8 mouse cellular contexts compared by ENCODE assay signal in genomic region chr15:79926856-79927416, GRCm38 (mm10). TPM values are rescaled to one million over a fixed set of nuclear protein-coding genes. Genes with fewer than 3 reads are reported as not detected.
DNase-seq lines count a peak whose midpoint lies in the region; ATAC-seq lines count a peak whose summit lies in the region.

No protein-coding gene starts in this region.

- H3K4me2 ChIP-seq in lung, embryonic 16.5 days (ENCODE audit: low read depth, low read length) = peak overlapping the region; percentile 86
- peak overlapping the region; percentile 78 for H3K4me2 ChIP-seq in hindbrain, embryonic 13.5 days
- H3K4me2 ChIP-seq in midbrain, embryonic 15.5 days = peak overlapping the region; percentile 86

- H3K27me3 ChIP-seq in lung, embryonic 16.5 days (ENCODE audit: control insufficient read depth, insufficient read depth, low read depth, low read length) = no peaks in the 10 kb centered on the region; the same call in 1 of the 2 replicates
- peaks cover 25% of the 10 kb centered on the region for H3K27me3 ChIP-seq in hindbrain, embryonic 13.5 days
- H3K27me3 ChIP-seq in midbrain, embryonic 15.5 days (replicated peaks) = no peaks in the 10 kb centered on the region

- peaks cover 12% of the 10 kb centered on the region; the same call in 1 of the 2 replicates for H3K4me1 ChIP-seq in lung, embryonic 16.5 days (replicated peaks; ENCODE audit: control insufficient read depth, insufficient read depth, low read length)
- H3K4me1 ChIP-seq in hindbrain, embryonic 13.5 days (replicated peaks) = peaks cover 22% of the 10 kb centered on the region
- peaks cover 17% of the 10 kb centered on the region for H3K4me1 ChIP-seq in midbrain, embryonic 15.5 days

- no peaks in the 10 kb centered on the region for H3K36me3 ChIP-seq in lung, embryonic 16.5 days (ENCODE audit: control insufficient read depth, insufficient read depth, low read length)
- H3K36me3 ChIP-seq in hindbrain, embryonic 13.5 days = peaks cover 4% of the 10 kb centered on the region; the same call in 1 of the 2 replicates
- H3K36me3 ChIP-seq in midbrain, embryonic 15.5 days (replicated peaks) = no peaks in the 10 kb centered on the region

- peak; percentile 55 for DNase-seq in CD4-positive, CD25-positive, alpha-beta regulatory T cell, adult 2 months (ENCODE audit: low read depth, low spot score)
- DNase-seq in lung, postnatal 4 days = no peak
- no peak for DNase-seq in frontal cortex, adult 2 months (ENCODE audit: extremely low spot score in 1 of 2, low spot score in 1 of 2)
- DNase-seq in embryo, embryonic 9.5 days (ENCODE audit: extremely low spot score) = no peak

- peak overlapping the region; percentile 50; the same call in 1 of the 2 replicates for H3K27ac ChIP-seq in lung, embryonic 16.5 days (ENCODE audit: low read length)
- peak overlapping the region; percentile 66; the same call in 1 of the 2 replicates for H3K27ac ChIP-seq in hindbrain, embryonic 13.5 days
- peak overlapping the region; percentile 57 for H3K27ac ChIP-seq in midbrain, embryonic 15.5 days

- peak overlapping the region; percentile 69 for H3K4me3 ChIP-seq in lung, embryonic 16.5 days (ENCODE audit: low read length)
- H3K4me3 ChIP-seq in hindbrain, embryonic 13.5 days = peak overlapping the region; percentile 55
- H3K4me3 ChIP-seq in midbrain, embryonic 15.5 days = peak overlapping the region; percentile 58

- no peaks in the 10 kb centered on the region for H3K9me3 ChIP-seq in lung, embryonic 16.5 days (ENCODE audit: control insufficient read depth, low read length)
- no peaks in the 10 kb centered on the region for H3K9me3 ChIP-seq in hindbrain, embryonic 13.5 days
- no peaks in the 10 kb centered on the region for H3K9me3 ChIP-seq in midbrain, embryonic 15.5 days

- ATAC-seq in CD4-positive, CD25-positive, alpha-beta regulatory T cell, adult 4 months = no peak
- ATAC-seq in lung, embryonic 16.5 days (ENCODE audit: low read depth) = no peak
- ATAC-seq in hindbrain, embryonic 13.5 days (ENCODE audit: low FRiP score) = no peak
- no peak for ATAC-seq in midbrain, embryonic 15.5 days (replicated peaks)

- WGBS in lung, embryonic 16.5 days = 78% methylated on average over 11 of the region's 11 CpGs
- WGBS in hindbrain, embryonic 13.5 days = 85% methylated on average over 11 of the region's 11 CpGs
- WGBS in midbrain, embryonic 15.5 days = 79% methylated on average over 11 of the region's 11 CpGs

- peak overlapping the region; percentile 78 for H3K9ac ChIP-seq in lung, embryonic 16.5 days (ENCODE audit: low read length)
- peak overlapping the region; percentile 75 for H3K9ac ChIP-seq in hindbrain, embryonic 13.5 days
- H3K9ac ChIP-seq in midbrain, embryonic 15.5 days = 0 out of 2 replicates have a peak overlapping the region, but pooled peaks have one; percentile 53

RNA-seq across cellular contexts. Expression of gene Apobec3, which starts 35.5 kb away (rescaled TPM):
- polyA plus RNA-seq in CD4-positive, CD25-positive, alpha-beta regulatory T cell, adult 4 months (2017; shearing (Covaris generic)) = 100 to 1,000 TPM; 560 to 705 TPM
- 43.2 and 52.8 TPM in 2 replicates for polyA plus RNA-seq in lung, embryonic 16.5 days (2015; fragmentation: Nextera tagmentation; extraction: Ambion mirVana)
- 4.5 and 4.7 TPM in 2 replicates for polyA plus RNA-seq in hindbrain, embryonic 13.5 days (2015; fragmentation: Nextera tagmentation; extraction: Ambion mirVana)
- 3.5 and 4.0 TPM in 2 replicates for polyA plus RNA-seq in midbrain, embryonic 15.5 days (2015; fragmentation: Nextera tagmentation; extraction: Ambion mirVana)
- polyA plus RNA-seq in frontal cortex, adult 2 months (2012; rRNA removed) = 7.1 and 7.4 TPM in 2 replicates

RNA-seq across cellular contexts. Expression of gene Cbx7, which starts 44.0 kb away (rescaled TPM):
- polyA plus RNA-seq in CD4-positive, CD25-positive, alpha-beta regulatory T cell, adult 4 months (2017; shearing (Covaris generic)) = 10 to 100 TPM; 48.1 to 54.3 TPM
- polyA plus RNA-seq in lung, embryonic 16.5 days (2015; fragmentation: Nextera tagmentation; extraction: Ambion mirVana) = 3.1 and 4.3 TPM in 2 replicates
- 3.6 and 3.7 TPM in 2 replicates for polyA plus RNA-seq in hindbrain, embryonic 13.5 days (2015; fragmentation: Nextera tagmentation; extraction: Ambion mirVana)
- 4.7 and 5.8 TPM in 2 replicates for polyA plus RNA-seq in midbrain, embryonic 15.5 days (2015; fragmentation: Nextera tagmentation; extraction: Ambion mirVana)
- 58.6 TPM in 2 replicates for polyA plus RNA-seq in frontal cortex, adult 2 months (2012; rRNA removed)

Comparison
In these comparisons a context has a peak if more than half of its experiments do, and no peak if none do; other contexts are left out.
1. RNA of gene Apobec3, which starts 35.5 kb away (polyA plus RNA-seq): 560 to 705 TPM in CD4-positive, CD25-positive, alpha-beta regulatory T cell, adult 4 months; 43.2 to 52.8 TPM in lung, embryonic 16.5 days, 7.1 to 7.4 TPM in frontal cortex, adult 2 months, 4.5 to 4.7 TPM in hindbrain, embryonic 13.5 days and 3.5 to 4.0 TPM in midbrain, embryonic 15.5 days; every median in the first group is over 10 times any median in the second.
2. Peak in every context shown above with its lines, with median percentiles within 50 percentile points of each other: H3K27ac ChIP-seq, H3K4me2 ChIP-seq, H3K4me3 ChIP-seq and H3K9ac ChIP-seq.